Mouse (Mus musculus) large intestine, adult 2 months (tissue): ENCODE data around the gene Zfp335. TPM values are rescaled to one million over a fixed set of nuclear protein-coding genes. Genes with fewer than 3 reads are reported as not detected.

ENCODE experiments used
- DNase-seq: peaks from one replicate; pipeline ENCODE4 v3.0.0-alpha.2; 2012; ENCODE audit warnings: low read depth, low spot score
- WGBS: fragments of 180-500 bp; shearing (Covaris S2); methylation state at CpG from one replicate; pipeline ENCODE4 v1.1.7; 2018; 5-methylcytosine and 5-hydroxymethylcytosine counted together
- polyA plus RNA-seq: library from polyadenylated mRNA; depleted of rRNA; stranded (reverse); fragments of >200 nt; gene quantifications from 2 replicates; pipeline ENCODE4 v1.2.3, GENCODE M21; 2012; rRNA removed

The Zfp335 gene
- polyA plus RNA-seq: 18.5 and 26.1 TPM in 2 replicates

GRCm38 (mm10) chr2:164911086-164912048 lies at the start of gene Zfp335:
Gene Zfp335, minus strand, starts transcription at chr2:164911757.
- under 1% methylated on average over 86 of the region's 91 CpGs for WGBS
- DNase-seq: peak; percentile 70

- DNase-seq: no peak
- WGBS: 3% methylated on average over 46 of the region's 54 CpGs
These were observed 49.3 kb upstream of the Zfp335 start, which contains the start of gene Slc12a5 for GRCm38 (mm10) chr2:164960716-164961441. Gene Slc12a5, plus strand, starts transcription at chr2:164960802.

DNA sequence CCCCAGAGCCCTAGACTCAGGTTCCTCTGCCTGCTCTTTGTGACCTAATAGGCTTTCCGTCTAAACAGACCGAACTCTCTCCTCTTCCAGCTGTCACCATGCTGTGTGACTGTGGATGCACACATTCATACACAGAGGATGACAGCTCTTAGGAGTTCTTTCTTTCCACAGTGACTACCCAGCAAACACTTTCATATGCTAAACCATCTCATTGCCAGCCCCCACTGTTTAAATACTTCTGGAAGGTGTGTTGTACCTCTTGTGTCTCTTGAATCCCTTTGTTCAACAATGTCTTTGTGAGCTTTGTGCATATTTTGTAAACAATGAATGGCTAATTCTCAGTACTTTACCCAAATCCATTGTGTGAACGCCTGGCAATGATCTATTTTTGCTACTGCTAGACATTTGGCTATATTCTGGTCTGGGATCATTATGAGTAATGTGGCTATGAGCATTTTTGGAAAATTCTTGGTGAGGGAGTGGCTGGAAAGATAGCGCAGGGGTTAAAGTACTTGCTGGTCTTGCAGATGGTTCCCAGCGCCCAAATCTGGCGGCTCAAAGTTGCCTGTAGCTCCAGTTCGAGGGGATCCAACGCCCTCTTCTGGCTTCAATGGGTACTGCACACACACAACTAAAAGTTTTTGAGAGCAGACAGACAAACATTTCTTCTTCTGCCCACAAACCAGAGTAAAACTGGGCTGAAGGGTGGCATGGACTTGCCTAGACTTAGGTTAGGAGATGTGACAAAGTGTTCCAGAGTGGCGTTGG lies 46.2 kb upstream of the Zfp335 start:
- no peak for DNase-seq
- WGBS: 65% methylated on average over 9 of the region's 9 CpGs

DNA sequence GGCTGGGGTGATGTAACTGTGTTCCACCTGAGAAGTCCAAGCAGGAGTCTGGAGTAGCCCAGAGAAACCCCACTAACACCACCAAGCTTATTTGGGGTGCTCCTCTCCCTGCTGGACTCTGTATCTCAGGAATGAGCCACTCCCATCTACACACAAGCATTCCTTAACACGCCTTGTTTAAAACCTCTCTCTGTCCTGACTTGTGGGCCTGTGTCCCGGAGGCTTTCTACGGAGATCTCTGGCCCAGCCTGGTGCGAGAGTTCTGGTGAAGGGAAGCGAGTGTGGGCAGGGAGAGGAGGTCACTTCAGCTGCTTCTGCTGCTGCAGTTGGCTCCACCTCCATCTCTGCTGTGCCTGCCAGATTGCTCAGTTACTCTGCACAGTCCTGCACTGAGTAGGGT lies 44.6 kb upstream of the Zfp335 start:
- 33% methylated on average over 5 of the region's 5 CpGs for WGBS
- DNase-seq: no peak

- DNase-seq: no peak
- 70% methylated on average over 4 of the region's 4 CpGs for WGBS
These were observed 44.2 kb upstream of the Zfp335 start for GRCm38 (mm10) chr2:164955725-164956124.

DNA sequence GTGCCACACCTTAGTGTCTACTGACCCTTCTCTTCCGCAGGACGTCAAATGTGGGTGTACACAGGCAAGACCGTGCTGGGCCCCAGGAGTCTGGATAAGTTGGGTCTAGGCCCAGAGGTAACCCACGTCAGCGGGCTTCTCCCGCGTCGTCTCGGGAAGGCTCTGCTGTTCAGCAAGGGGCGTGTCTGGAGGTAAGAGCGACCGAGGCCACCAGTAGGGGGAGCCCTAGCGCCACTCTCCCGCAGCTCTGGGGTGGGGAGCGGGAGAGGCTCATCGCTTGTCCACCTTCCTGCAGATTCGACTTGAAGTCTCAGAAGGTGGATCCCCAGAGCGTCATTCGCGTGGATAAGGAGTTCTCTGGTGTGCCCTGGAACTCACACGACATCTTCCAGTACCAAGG lies 41.7 kb upstream of the Zfp335 start:
- no peak for DNase-seq
- 2% methylated on average over 21 of the region's 21 CpGs for WGBS

- WGBS: 37% methylated on average over 13 of the region's 13 CpGs
- no peak for DNase-seq
These were observed 40.9 kb upstream of the Zfp335 start for GRCm38 (mm10) chr2:164952448-164952847.

DNA sequence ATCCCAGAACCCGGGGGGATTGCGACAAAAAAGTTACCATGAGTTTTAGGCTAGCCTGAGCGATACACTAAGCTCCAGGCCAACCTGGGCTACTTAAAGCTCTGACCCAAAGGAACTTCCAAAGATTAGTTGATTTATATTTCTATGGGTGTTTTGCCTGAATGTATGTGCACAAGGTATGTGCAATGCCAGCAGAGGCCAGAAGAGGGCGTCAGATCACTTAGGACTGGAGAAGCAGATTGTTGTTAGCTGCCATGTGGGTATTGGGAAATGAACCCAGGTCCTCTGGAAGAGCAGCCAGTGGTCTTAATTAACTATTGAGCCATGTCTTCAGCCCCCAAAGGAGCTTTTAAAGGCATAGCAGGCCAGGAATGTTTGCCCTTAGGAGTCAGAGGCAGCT lies 40.2 kb upstream of the Zfp335 start:
- 79% methylated on average over 4 of the region's 4 CpGs for WGBS
- DNase-seq: no peak

- DNase-seq: no peak
- WGBS: 24% methylated on average over 13 of the region's 13 CpGs
These were observed 38.9 kb upstream of the Zfp335 start for GRCm38 (mm10) chr2:164950501-164950900.

DNA sequence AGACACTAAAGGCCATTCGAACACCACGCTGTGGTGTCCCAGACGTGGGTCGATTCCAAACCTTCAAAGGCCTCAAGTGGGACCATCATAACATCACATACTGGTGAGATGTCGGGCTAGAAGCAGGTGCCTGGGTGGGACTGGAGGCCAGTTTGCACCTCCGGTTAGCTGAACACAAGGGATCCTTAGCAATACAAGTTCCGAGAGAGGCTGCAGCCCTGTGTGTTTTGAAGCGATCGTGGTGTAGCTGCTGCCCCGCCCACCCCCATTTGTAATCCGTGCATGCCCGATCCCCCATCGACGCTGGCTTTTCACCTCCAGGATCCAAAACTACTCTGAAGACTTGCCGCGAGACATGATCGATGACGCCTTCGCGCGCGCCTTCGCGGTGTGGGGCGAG lies 37.4 kb upstream of the Zfp335 start:
- 12% methylated on average over 25 of the region's 25 CpGs for WGBS
- DNase-seq: no peak

DNA sequence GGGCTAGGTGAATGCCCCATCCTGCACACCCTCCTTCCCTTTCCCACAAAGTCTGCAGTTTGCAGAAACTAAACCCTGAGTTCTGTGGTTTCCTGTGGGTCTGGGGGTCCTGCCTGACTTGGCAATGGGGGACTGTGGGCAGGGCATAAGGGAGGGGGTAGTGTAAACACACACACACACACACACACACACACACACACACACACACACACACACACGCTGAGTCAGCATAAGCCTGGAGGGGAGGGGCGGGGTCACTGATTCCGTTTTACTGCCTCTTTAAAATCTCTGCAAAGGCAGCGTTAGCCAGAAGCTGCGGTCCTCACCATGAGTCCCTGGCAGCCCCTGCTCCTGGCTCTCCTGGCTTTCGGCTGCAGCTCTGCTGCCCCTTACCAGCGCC lies 36.4 kb upstream of the Zfp335 start:
- DNase-seq: no peak
- 3% methylated on average over 7 of the region's 7 CpGs for WGBS

GRCm38 (mm10) chr2:164947506-164947905 lies 35.9 kb upstream of the Zfp335 start:
- 39% methylated on average over 4 of the region's 4 CpGs for WGBS
- no peak for DNase-seq

- no peak for DNase-seq
These were observed 31.2 kb upstream of the Zfp335 start for GRCm38 (mm10) chr2:164942692-164943290.

GRCm38 (mm10) chr2:164940140-164940830 lies 28.7 kb upstream of the Zfp335 start, which contains the start of gene Mmp9:
Gene Mmp9, plus strand, starts transcription at chr2:164940780.
- DNase-seq: no peak
- 23% methylated on average over 10 of the region's 10 CpGs for WGBS

More at GRCm38 (mm10) chr2:164942692-164943290, 31.2 kb upstream of the Zfp335 start:
- WGBS: 24% methylated on average over 5 of the region's 5 CpGs

DNA sequence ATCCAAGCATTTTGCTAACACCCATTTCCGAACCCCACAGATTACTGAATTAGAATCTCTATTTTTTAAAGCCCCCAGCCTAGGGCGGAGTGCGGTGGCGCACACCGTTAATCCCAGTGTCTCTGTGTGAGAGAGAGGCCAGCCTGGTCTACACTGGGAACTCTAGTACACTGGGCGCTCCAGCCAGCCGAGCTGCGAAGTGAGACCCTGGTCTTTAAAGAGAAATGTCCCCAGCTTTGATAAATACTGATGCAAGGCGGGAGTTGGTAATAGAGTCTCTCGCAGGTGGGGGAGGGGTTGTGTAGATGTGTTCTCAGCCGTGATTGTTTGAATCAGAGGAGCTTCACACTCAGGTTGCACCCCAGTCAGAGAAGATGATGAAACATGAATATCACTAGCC lies 27.5 kb upstream of the Zfp335 start:
- DNase-seq: no peak
- 12% methylated on average over 11 of the region's 11 CpGs for WGBS

DNA sequence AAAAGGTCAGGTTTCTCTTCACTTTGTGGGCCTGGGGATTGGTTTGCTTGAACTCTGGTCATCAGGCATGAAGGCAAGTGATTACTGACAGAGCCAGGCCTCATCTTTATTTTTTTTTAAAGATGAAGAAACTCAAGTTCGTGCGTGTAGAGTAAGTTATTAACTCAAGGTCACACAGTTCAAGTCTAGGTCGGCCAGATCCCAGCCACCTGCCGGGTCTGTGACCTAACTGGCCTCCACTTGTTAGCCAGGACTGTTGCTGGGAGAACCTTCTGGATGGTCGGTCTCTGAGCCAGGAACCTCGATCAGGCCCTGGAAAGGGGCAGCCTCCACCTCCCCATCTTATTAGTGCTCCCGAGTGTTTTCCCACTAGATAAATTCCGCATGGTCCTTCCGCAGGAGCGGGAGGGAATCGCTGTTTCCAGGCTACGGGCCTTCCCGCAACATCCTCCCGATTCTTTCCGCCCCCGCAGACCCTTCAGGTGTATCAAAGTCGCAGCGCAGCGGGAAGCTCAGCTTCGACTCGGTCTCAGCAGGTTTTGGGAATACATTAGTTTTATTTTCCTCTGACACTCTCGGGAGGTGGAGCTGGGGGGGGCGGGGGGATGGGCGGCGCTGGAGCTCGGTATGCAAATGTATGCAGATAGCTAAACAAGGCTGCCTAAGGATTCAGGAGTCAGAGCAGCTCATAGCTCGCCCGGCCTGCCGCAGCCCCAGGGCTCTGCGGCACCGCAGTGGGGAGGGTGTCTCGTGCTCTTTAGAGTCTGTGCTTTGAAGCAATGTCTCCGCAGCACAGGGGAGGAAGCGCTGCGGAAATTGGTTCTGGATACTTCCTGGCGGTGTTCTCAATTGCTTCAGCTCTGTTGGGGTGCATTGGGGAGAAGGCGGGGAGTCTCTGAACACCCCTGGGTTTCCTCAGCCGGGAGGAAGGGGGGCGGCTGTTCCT lies 26.9 kb upstream of the Zfp335 start:
- DNase-seq: no peak
- WGBS: 7% methylated on average over 39 of the region's 39 CpGs

- DNase-seq: no peak
- WGBS: 58% methylated on average over 4 of the region's 4 CpGs
These were observed 24.4 kb upstream of the Zfp335 start for GRCm38 (mm10) chr2:164935991-164936390.

GRCm38 (mm10) chr2:164933534-164933933 lies 22.0 kb upstream of the Zfp335 start:
- 45% methylated on average over 10 of the region's 10 CpGs for WGBS
- DNase-seq: no peak
